Mouse (Mus musculus): Measurements from ENCODE around the gene Pqlc2. TPM values are rescaled to one million over a fixed set of nuclear protein-coding genes. Genes with fewer than 3 reads are reported as not detected.

Gene Pqlc2
- polyA plus RNA-seq, 1 experiment from 2014 or later, result 13.3 TPM

GRCm38 (mm10) chr4:139310899-139311701 lies 592 bp upstream of the Pqlc2 start:
- Histone ChIP-seq H3K27ac (ENCODE audit: low read depth, low read length) (peak overlapping the region; percentile 76), H3K4me2 (replicated peaks; ENCODE audit: low read depth, low read length) (peak overlapping the region; percentile 95), H3K4me1 (ENCODE audit: control insufficient read depth, insufficient read depth, low read length) (peaks cover 13% of the 10 kb centered on the region), H3K4me3 (ENCODE audit: low read length) (peak overlapping the region; percentile 83), H3K9ac (ENCODE audit: low read depth, low read length) (peak overlapping the region; percentile 81), H3K9me3 (ENCODE audit: control insufficient read depth, low read length) (no peaks in the 10 kb centered on the region), H3K36me3 (ENCODE audit: control insufficient read depth, insufficient read depth, low read length) (peaks cover 21% of the 10 kb centered on the region), H3K27me3 (ENCODE audit: control insufficient read depth, insufficient read depth, low read length) (no peaks in the 10 kb centered on the region)
- WGBS, result under 1% methylated on average over 53 of the region's 53 CpGs
- ATAC-seq (ENCODE audit: low FRiP score, low TSS enrichment), result peak; percentile 71

GRCm38 (mm10) chr4:139309651-139310050 lies 857 bp downstream of the Pqlc2 start:
- peak overlapping the region; percentile 95 for H3K4me2 ChIP-seq (replicated peaks; ENCODE audit: low read depth, low read length)
- WGBS, result 16% methylated on average over 6 of the region's 6 CpGs
- peak overlapping the region; percentile 81; the same call in 1 of the 2 replicates for H3K9ac ChIP-seq (ENCODE audit: low read depth, low read length)
- H3K36me3 ChIP-seq (ENCODE audit: control insufficient read depth, insufficient read depth, low read length), result peaks cover 9% of the 10 kb centered on the region
- H3K27me3 ChIP-seq (ENCODE audit: control insufficient read depth, insufficient read depth, low read length), result no peaks in the 10 kb centered on the region
- ATAC-seq (ENCODE audit: low FRiP score, low TSS enrichment), result no peak
- peak overlapping the region; percentile 83 for H3K4me3 ChIP-seq (ENCODE audit: low read length)
- H3K9me3 ChIP-seq (ENCODE audit: control insufficient read depth, low read length), result no peaks in the 10 kb centered on the region
- H3K4me1 ChIP-seq (ENCODE audit: control insufficient read depth, insufficient read depth, low read length), result peaks cover 13% of the 10 kb centered on the region
- H3K27ac ChIP-seq (ENCODE audit: low read depth, low read length), result no peak overlapping the region

GRCm38 (mm10) chr4:139307916-139308315 lies 2.6 kb downstream of the Pqlc2 start:
- no peak overlapping the region for H3K4me3 ChIP-seq (ENCODE audit: low read length)
- no peak overlapping the region for H3K9ac ChIP-seq (ENCODE audit: low read depth, low read length)
- H3K9me3 ChIP-seq (ENCODE audit: control insufficient read depth, low read length), result no peaks in the 10 kb centered on the region
- no peak overlapping the region for H3K27ac ChIP-seq (ENCODE audit: low read depth, low read length)
- H3K4me1 ChIP-seq (ENCODE audit: control insufficient read depth, insufficient read depth, low read length), result peaks cover 13% of the 10 kb centered on the region
- H3K27me3 ChIP-seq (ENCODE audit: control insufficient read depth, insufficient read depth, low read length), result no peaks in the 10 kb centered on the region
- H3K36me3 ChIP-seq (ENCODE audit: control insufficient read depth, insufficient read depth, low read length), result no peaks in the 10 kb centered on the region; the same call in 1 of the 2 replicates
- no peak for ATAC-seq (ENCODE audit: low FRiP score, low TSS enrichment)
- H3K4me2 ChIP-seq (replicated peaks; ENCODE audit: low read depth, low read length), result no peak overlapping the region
- WGBS, result 90% methylated on average over 5 of the region's 5 CpGs

- H3K27me3 ChIP-seq (ENCODE audit: control insufficient read depth, insufficient read depth, low read length), result no peaks in the 10 kb centered on the region
- H3K4me2 ChIP-seq (replicated peaks; ENCODE audit: low read depth, low read length), result no peak overlapping the region
- ATAC-seq (ENCODE audit: low FRiP score, low TSS enrichment), result no peak
- H3K9me3 ChIP-seq (ENCODE audit: control insufficient read depth, low read length), result no peaks in the 10 kb centered on the region
- no peak overlapping the region for H3K27ac ChIP-seq (ENCODE audit: low read depth, low read length)
- peaks cover 14% of the 10 kb centered on the region; the same call in 1 of the 2 replicates for H3K36me3 ChIP-seq (ENCODE audit: control insufficient read depth, insufficient read depth, low read length)
- WGBS, result 83% methylated on average over 3 of the region's 3 CpGs
- H3K4me3 ChIP-seq (ENCODE audit: low read length), result no peak overlapping the region
- H3K4me1 ChIP-seq (ENCODE audit: control insufficient read depth, insufficient read depth, low read length), result peaks cover 5% of the 10 kb centered on the region; the same call in 1 of the 2 replicates
- H3K9ac ChIP-seq (ENCODE audit: low read depth, low read length), result no peak overlapping the region
These were observed 5.0 kb downstream of the Pqlc2 start for GRCm38 (mm10) chr4:139305521-139305920.

GRCm38 (mm10) chr4:139302241-139302640 lies 8.3 kb downstream of the Pqlc2 start:
- H3K36me3 ChIP-seq (ENCODE audit: control insufficient read depth, insufficient read depth, low read length), result peaks cover 17% of the 10 kb centered on the region; the same call in 1 of the 2 replicates
- H3K9ac ChIP-seq (ENCODE audit: low read depth, low read length), result no peak overlapping the region
- ATAC-seq (ENCODE audit: low FRiP score, low TSS enrichment), result no peak
- H3K27me3 ChIP-seq (ENCODE audit: control insufficient read depth, insufficient read depth, low read length), result no peaks in the 10 kb centered on the region
- H3K4me1 ChIP-seq (ENCODE audit: control insufficient read depth, insufficient read depth, low read length), result no peaks in the 10 kb centered on the region
- no peak overlapping the region for H3K4me3 ChIP-seq (ENCODE audit: low read length)
- no peaks in the 10 kb centered on the region for H3K9me3 ChIP-seq (ENCODE audit: control insufficient read depth, low read length)
- H3K27ac ChIP-seq (ENCODE audit: low read depth, low read length), result no peak overlapping the region
- 61% methylated on average over 5 of the region's 5 CpGs for WGBS
- no peak overlapping the region for H3K4me2 ChIP-seq (replicated peaks; ENCODE audit: low read depth, low read length)

- 92% methylated on average over 8 of the region's 8 CpGs for WGBS
These were observed 8.7 kb downstream of the Pqlc2 start for GRCm38 (mm10) chr4:139301780-139302179.

GRCm38 (mm10) chr4:139298671-139299366 lies 11.7 kb downstream of the Pqlc2 start:
- Histone ChIP-seq H3K27ac (ENCODE audit: low read depth, low read length) (no peak overlapping the region), H3K27me3 (ENCODE audit: control insufficient read depth, insufficient read depth, low read length) (no peaks in the 10 kb centered on the region), H3K36me3 (ENCODE audit: control insufficient read depth, insufficient read depth, low read length) (peaks cover 17% of the 10 kb centered on the region; the same call in 1 of the 2 replicates), H3K4me2 (replicated peaks; ENCODE audit: low read depth, low read length) (no peak overlapping the region), H3K4me1 (ENCODE audit: control insufficient read depth, insufficient read depth, low read length) (no peaks in the 10 kb centered on the region), H3K4me3 (ENCODE audit: low read length) (no peak overlapping the region), H3K9me3 (ENCODE audit: control insufficient read depth, low read length) (no peaks in the 10 kb centered on the region), H3K9ac (ENCODE audit: low read depth, low read length) (no peak overlapping the region)
- no peak for ATAC-seq (ENCODE audit: low FRiP score, low TSS enrichment)
- 90% methylated on average over 12 of the region's 12 CpGs for WGBS

More at GRCm38 (mm10) chr4:139301780-139302179, 8.7 kb downstream of the Pqlc2 start:
- no peak overlapping the region for H3K9ac ChIP-seq (ENCODE audit: low read depth, low read length)
- no peak for ATAC-seq (ENCODE audit: low FRiP score, low TSS enrichment)
- H3K4me3 ChIP-seq (ENCODE audit: low read length), result no peak overlapping the region
- H3K36me3 ChIP-seq (ENCODE audit: control insufficient read depth, insufficient read depth, low read length), result peaks cover 17% of the 10 kb centered on the region; the same call in 1 of the 2 replicates
- no peak overlapping the region for H3K27ac ChIP-seq (ENCODE audit: low read depth, low read length)
- H3K4me2 ChIP-seq (replicated peaks; ENCODE audit: low read depth, low read length), result no peak overlapping the region
- H3K9me3 ChIP-seq (ENCODE audit: control insufficient read depth, low read length), result no peaks in the 10 kb centered on the region
- H3K4me1 ChIP-seq (ENCODE audit: control insufficient read depth, insufficient read depth, low read length), result no peaks in the 10 kb centered on the region
- H3K27me3 ChIP-seq (ENCODE audit: control insufficient read depth, insufficient read depth, low read length), result no peaks in the 10 kb centered on the region

GRCm38 (mm10) chr4:139297566-139297965 lies 12.9 kb downstream of the Pqlc2 start:
- peaks cover 17% of the 10 kb centered on the region; the same call in 1 of the 2 replicates for H3K36me3 ChIP-seq (ENCODE audit: control insufficient read depth, insufficient read depth, low read length)
- no peak for ATAC-seq (ENCODE audit: low FRiP score, low TSS enrichment)
- no peaks in the 10 kb centered on the region for H3K27me3 ChIP-seq (ENCODE audit: control insufficient read depth, insufficient read depth, low read length)
- H3K27ac ChIP-seq (ENCODE audit: low read depth, low read length), result no peak overlapping the region
- WGBS, result 86% methylated on average over 4 of the region's 4 CpGs
- H3K4me1 ChIP-seq (ENCODE audit: control insufficient read depth, insufficient read depth, low read length), result no peaks in the 10 kb centered on the region
- H3K4me3 ChIP-seq (ENCODE audit: low read length), result no peak overlapping the region
- no peak overlapping the region for H3K4me2 ChIP-seq (replicated peaks; ENCODE audit: low read depth, low read length)
- H3K9me3 ChIP-seq (ENCODE audit: control insufficient read depth, low read length), result no peaks in the 10 kb centered on the region
- no peak overlapping the region for H3K9ac ChIP-seq (ENCODE audit: low read depth, low read length)

- ATAC-seq (ENCODE audit: low FRiP score, low TSS enrichment), result no peak
- Histone ChIP-seq H3K27me3 (ENCODE audit: control insufficient read depth, insufficient read depth, low read length) (no peaks in the 10 kb centered on the region), H3K4me1 (ENCODE audit: control insufficient read depth, insufficient read depth, low read length) (no peaks in the 10 kb centered on the region), H3K4me3 (ENCODE audit: low read length) (no peak overlapping the region), H3K36me3 (ENCODE audit: control insufficient read depth, insufficient read depth, low read length) (peaks cover 48% of the 10 kb centered on the region), H3K9me3 (ENCODE audit: control insufficient read depth, low read length) (no peaks in the 10 kb centered on the region), H3K9ac (ENCODE audit: low read depth, low read length) (no peak overlapping the region), H3K27ac (ENCODE audit: low read depth, low read length) (no peak overlapping the region), H3K4me2 (replicated peaks; ENCODE audit: low read depth, low read length) (no peak overlapping the region)
- WGBS, result 90% methylated on average over 5 of the region's 5 CpGs
These were observed 18.5 kb downstream of the Pqlc2 start for GRCm38 (mm10) chr4:139292038-139292437.
